Mouse (Mus musculus) ovary, adult 18-20 months (tissue): ENCODE data around the gene Ccdc85c.
A peak's percentile ranks its signal among the peaks of the same experiment; 100 is the strongest.

Experiments used
- DNase-seq: peaks from one replicate; pipeline ENCODE4 v3.0.0; 2022; ENCODE audit warnings: low spot score, mixed read lengths

The Ccdc85c gene

DNA sequence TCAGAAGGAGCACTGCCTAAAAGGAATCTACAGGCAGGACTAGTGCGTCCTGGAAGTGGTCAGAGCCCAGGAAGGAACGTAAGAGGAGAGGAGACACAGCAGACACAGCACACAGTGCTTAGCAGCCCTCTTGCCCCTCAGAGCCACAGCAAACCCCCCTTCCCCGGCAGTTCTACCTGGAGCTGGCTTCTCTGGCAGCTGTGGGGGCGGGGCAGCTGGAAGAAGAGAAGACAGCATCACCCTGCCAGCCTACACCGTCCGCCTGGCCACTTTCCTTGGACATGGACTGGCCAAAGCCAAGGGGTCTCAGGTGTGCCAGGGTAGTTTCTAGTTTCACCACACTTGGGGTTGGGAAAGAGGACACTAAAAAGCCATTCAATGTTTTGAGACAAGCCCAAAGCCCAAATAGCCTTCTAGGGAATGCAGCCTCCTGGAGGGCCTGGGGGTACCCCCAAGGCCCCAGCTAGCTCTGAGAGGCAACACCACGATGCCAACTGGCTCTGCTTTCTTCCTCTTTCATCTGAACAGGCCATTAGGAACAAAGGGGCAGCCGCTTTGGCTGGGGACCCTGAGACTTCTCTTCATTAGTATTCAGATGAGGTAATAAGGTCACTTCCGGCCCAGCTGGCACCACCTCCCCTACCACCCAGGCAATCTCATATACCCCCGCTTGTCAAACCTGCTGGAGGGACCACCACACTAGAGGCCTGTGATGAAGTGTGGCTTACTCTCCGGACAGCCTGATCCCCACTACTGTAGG, 58.4 kb downstream of the Ccdc85c start:
- no peak for DNase-seq

DNA sequence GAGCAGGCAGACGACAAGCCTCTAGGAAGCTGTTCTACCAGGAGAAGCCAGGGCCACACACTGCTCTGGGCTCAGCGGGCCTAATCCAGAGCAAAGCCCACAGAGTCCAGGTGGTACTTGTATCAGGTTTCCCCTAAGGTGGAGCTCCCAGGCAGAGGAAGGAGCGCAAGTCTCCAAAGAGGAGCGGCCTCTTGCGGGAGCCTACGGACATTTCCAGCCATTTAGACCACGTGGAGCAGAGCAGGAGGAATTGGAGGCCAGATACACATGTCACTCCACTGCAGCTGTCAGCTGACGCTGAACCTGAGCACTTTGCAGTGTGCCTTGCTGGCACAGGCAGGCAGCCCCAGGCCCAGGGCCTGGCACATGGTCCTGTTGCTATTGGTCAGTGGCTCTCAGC, 60.1 kb downstream of the Ccdc85c start:
- no peak for DNase-seq

DNA sequence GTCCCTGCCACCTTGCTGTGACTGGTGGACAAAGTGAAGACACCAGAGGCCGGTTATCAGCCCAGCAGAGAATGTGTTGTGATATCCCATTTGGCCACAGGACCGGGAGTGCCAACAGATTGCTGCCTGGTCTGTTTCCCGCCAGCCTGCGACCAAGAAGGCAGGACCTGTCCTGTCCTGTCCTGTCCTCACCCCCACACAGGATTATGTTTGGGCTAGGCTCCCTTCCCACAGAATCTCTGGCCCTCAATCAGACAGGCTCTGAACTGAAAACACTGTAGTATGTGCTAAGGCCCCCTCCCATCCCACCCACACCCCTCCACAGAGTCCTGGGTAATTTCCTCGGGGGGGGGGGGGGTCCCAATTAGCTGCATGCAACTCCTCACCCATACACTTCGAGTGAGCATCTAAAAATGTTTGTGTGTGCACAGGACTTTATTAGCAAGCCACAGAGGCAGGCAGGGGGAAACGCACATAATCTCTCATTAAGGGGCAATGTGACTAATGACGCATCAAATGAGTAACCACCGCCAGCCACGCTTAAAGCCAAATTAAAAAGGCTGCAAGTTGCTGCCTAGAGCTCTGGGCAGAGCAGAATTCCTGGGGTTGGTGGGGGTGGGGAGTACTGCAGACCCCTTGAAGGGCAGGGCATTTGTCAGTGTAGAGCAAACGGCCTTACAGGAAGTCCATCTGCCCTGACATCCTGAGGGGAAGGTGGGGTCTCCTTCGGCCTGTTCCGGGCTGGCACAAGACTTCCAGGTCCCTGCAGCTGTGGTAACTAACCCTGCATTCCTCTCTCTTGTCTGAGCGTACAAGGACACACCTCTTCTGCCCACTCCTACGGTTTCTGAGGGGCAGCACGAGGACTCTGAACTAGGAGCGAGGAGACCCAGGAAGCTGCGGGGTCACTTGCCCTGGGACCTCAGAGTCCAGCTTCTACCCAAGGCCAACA, 61.9 kb downstream of the Ccdc85c start:
- no peak for DNase-seq

DNA sequence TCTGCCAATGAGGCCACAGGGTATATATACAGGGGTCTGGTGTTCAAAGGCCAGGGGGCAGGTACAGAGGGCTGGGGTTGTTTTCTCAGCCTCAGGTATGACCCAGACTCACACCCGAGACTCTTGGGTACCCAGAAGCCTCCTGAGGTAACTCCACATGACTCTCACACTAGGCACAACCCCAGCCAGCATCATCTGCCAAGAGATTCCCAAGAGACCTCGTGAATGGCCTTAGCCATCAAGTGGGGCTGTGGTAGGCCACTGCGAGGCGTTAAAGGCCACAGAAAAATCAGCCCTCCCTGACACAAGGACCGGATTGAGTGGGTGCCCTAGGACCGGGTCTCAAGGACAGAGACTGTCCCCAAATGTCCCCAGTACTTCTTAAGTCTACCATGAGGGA, 62.7 kb downstream of the Ccdc85c start:
- DNase-seq: no peak

DNA sequence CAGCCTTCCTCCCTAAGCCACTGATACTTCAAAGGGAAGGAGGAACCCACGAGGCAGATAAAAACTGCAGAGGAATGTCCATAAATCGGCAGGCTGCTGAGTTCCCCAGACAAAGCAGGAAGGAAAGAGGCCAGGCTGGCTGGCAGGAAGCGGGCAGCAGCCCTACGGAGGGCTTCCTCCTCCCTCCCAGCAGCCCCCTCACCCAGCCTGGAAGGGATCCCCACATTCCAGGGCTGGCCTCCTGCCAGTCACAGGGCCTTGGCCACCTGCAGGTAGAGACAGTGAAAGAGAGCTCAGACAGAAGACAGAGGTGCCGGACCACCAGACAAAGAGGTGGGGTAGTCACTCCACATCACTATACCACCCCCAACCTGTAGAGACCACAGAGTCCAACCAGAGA, 63.2 kb downstream of the Ccdc85c start:
- no peak for DNase-seq

DNA sequence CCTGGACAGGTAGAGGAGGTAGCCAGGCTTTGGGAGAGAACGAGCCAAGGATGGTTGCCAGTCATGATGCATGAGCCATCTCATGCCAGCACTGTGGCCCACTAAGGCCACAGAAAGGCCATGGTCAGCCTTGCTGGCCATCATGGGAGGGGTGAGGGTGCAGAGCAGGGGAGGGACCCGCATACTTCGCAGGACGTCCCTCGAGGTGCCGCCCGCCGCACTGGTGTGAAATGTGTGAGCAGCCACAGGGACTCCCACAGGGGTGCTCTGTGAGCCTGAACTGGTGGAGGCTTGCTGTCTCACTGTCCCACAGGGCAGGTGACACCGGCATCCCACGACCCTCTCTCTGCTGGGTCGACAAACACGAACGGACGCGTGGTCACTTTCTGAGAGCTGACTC, 64.6 kb downstream of the Ccdc85c start:
- DNase-seq: no peak

DNA sequence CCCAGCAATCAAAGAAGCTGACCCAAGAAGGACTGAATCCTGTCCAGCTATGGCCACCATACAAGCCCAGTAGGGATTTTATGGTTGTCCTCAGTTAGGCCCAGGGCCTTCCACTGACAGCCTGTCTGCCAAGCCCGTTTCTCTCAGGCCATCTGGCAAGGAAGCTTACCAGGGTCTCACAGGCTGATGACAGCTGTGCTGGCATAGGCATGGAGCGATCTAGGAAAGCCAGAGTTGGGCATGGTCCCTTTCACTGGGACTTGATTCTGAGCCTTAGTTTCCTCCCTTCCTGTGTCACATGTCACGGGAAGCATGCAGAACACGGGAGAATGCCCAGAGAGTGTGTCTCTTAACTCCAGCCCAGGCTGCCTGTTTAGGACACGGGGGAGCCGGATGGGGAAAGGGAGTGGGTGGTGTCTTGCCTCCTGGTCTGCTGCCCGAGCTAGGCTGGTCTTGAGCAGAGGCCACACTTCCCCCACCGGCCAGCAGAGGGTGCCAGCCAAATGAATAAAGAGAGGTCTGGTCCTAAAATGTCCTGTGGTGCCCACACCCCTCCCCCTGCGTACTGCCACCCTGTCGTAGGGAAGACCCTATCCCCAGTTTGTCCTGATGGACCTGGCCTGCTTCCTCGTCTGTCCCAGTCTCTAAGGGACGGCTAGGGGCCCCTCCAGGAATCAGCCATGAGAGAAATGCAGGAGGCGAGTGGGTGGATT, 66.3 kb downstream of the Ccdc85c start:
- DNase-seq: peak; percentile 40

DNA sequence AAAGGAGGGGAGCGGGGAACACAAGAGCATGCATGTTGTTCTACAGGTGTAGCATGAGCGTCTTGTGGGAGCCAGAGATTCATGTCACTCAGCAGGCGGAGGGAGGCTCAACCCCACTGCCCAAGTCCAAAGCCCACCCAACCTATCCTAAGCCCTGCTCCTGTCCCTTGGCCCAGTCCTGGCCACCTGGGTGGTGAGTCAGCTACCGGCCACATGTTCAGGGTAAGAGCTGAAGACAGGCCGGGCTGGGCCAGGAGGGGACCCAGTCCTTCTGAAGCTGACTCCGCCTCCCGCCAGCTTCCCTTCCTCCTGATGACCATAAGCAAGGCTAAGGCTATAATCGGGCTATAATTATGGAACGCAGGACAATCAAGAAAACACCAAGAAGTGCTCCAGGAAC, 67.0 kb downstream of the Ccdc85c start:
- no peak for DNase-seq

DNA sequence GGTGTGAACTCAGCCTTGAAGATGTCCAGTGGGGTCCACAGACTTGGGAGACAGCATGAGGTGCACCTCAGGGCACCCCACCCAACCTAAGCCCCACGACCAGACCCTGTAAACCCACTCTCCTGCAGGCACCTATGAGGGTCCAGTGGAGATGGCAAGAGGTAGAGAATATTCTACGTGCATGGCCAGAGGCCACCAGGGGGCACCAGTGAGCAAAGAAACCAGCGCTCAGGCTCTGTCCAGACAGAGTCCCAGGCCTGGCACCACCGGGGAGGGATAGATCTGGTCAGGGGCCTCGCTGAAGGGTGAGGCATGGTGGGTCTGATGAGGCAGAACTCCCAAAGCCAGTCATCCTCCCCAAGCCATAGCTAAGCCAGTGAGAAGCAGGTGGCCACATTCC, 68.6 kb downstream of the Ccdc85c start:
- DNase-seq: no peak

DNA sequence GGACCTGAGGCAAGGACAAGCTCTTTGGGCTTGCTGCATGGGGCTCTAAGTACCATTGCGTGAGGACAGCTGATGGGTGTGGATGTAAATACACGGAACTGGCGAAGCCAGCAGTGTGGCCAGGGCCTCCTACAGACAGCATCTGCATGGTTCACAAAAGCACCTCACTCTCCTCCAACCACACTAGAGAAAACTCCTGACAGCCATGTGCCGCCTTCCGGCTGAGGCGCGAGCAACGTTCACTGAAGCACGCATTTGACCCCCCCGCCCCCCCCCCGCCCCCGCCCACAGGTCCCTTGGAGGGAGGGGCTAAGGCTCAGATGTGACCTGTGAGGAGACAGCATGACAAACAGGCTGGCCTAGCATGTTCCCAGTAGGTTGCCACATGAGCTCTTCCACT, 70.2 kb downstream of the Ccdc85c start:
- no peak for DNase-seq

DNA sequence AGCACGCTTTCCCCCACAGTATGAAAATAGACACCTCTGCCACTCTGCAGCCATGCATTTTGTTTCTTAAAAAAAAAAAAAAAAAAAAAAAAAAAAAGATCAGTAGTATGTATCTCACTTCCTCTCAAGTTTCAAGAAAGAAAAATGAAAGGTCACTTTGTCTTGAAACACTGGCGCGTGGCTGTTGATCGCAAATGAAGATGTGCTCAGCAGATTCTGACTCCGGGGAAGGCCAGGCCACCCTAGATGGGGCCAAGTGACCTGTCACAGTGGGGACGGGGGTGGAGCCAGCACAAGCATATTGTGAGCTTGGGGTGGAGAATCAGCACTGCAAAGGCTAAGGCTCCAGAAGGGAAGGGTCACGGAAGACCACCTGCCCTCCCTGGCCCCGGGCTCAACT, 71.3 kb downstream of the Ccdc85c start:
- no peak for DNase-seq

DNA sequence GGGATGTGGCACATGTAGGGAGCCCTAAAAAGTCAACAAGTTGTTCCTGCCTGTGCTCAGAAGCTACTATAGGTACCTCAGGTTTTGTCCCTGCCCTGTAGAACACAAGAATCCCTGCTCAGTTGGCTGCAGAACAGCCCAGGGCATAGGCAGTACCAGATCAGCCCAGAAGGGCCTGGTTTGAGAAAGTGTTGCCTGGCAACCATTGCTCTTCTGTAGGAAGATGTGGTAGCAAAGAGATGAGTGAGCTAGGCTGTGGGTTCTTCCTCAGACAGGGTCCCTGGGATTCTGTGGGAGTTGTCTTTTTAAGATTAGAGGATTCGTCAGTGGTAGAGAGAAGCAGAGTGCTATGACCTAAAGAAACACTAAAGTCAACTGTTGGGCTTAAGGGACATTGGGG, 75.1 kb downstream of the Ccdc85c start:
- no peak for DNase-seq

DNA sequence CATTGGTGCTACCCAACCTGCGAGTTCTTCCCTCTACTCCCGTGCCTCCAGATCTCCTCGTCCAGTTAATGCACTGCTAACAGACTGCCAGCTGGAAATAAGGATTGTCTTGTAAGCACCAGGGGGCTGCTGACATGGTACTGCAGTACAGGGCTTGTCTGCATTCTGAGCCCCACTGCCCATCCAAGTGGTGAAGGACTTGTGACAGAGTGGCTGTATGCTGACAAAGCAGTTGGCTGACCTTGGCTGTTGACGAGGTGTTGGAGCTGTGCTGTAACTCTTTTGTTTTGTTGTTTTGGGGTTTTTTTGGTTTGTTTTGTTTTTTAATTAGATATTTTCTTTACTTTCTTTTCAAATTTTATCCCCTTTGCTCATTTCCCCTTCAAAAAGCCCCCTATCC, 76.8 kb downstream of the Ccdc85c start:
- DNase-seq: no peak

DNA sequence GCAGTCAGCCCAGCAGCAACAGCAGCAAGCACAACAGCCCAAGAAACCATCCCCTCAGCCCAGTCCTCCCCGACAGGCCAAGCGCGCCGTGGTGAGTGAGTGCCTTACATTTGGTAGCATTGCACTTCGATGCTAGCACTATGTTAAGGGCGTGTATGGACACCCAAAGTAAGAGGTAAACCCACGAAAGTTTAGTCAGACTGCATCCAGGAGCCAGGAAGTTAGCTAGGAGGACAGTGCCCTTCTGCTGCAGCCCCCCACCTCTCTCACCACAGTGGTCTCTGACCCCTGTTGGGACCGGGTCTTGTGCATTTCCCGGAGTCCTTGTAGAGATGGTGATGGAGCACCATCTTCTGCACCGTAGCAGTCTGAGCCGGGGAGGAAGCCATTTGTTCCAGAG, 79.5 kb downstream of the Ccdc85c start:
- DNase-seq: no peak

DNA sequence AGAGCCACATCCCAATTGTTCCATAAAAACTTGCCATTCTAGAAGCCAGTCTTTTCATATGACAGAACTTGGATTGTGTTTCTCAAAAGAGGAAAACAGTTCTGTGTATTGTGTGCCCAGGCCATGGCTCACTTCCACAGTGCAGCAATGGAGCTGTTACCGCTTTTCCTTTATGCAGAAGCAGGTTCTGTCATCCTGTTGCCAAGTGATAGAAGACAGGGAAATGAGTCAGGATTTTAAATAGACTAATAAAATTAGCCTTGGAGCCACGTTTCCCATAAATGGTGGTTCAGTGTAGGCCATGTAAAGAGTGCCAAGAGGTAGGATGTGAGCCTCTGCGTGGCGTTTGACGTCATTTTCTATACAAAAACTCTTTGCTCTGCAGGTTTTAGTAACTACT, 81.3 kb downstream of the Ccdc85c start:
- no peak for DNase-seq

DNA sequence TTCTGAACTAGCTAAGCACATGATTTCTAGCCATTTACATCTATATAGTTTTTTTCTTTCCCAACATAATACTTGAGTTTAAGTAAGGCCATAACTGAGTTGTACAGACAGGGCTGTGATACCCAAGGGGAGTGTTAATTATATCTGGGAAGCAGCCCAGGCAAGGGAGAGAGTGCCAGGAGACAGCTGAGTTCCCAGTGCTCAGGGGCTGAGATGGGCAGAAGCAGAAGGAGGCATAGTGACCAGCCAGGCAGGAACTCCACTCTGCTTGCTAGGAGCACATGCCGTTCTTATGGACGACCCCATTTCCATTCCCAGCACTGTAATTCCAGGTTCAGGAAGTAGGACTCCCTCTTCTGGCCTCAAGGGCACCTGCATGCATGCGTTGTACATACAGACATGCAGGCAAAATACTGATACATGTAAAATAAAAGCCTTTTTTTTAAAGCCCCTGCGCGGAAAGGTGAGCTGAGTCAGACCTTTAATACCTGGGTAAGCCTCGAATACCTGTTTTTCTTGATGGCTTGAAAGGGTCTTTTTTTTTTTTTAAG, 87.6 kb downstream of the Ccdc85c start:
- no peak for DNase-seq

DNA sequence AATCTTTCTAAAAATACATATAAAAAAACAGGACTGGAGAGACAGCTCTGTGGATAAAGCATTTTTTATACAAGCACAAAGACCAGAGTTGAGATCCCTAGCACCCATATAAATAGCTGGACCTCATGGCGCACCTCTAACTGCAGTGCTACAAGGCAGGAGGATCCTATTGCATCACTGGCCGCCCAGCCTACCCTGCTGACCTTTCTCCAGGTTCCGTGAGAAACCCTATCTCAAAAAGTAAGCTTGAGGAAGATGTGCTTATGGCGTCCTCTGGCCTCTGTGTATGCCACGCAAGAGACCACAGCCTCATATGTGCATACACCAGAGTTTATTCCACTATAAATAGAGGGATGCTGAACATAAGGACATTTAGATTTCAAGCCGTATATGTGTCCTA, 93.5 kb downstream of the Ccdc85c start:
- no peak for DNase-seq

DNA sequence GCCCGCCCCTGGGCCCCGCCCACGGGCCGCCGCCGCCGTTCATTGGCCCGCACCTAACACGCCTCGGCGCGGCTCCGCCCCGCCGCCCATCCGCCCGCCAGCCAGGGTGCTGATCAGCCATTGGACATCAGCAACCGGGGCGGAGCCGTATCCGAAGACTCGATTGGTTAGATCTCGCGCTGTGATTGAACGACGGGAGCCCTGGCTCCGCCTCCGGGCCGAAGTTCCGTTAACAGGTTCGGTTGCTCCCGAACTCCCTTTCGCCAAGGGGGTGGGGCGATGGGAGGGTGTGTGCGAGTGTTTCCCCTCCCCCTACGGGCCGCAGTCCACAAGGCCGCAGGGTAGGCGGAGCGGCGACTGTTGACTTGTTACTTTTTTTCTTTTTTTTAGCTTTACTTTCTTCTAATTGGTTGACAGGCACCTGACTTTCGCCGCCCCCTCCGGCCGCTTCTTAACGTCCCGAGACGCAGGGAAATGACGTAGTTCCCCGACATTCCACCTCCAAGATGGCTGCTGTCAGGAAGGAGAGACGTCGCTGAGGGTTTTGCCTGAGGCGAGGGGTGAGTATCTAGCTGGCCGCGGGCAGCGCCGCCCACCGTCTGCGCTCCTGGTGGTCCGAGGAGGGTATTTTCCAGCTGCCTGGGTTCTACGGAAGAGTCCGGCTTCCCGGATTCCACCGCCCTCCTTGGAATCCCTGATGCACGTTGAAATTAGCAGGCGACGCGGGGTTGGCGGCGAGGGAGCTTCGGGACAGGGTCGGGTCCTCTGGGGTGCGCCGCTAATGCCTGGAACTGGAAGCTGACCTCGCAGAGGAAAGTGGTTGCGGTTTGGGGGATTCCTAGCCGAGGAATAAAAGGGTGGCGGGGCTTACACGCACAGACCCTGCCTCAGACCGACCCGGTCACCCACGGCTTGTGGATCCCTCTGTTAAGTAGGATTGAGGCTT, 95.6 kb downstream of the Ccdc85c start, which contains the start of gene Ccnk:
TSS of gene Ccnk (plus strand) at position 259 of the 946 bp plus-strand sequence.
- DNase-seq: peak; percentile 100

DNA sequence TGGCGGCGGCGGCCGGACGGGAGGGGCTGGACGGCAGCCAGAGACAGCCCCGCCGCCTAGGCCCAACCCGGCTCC, 96.1 kb downstream of the Ccdc85c start, which contains the start of gene Setd3:
TSS of gene Setd3 (minus strand) at position 69 of the 75 bp plus-strand sequence.
- DNase-seq: no peak

DNA sequence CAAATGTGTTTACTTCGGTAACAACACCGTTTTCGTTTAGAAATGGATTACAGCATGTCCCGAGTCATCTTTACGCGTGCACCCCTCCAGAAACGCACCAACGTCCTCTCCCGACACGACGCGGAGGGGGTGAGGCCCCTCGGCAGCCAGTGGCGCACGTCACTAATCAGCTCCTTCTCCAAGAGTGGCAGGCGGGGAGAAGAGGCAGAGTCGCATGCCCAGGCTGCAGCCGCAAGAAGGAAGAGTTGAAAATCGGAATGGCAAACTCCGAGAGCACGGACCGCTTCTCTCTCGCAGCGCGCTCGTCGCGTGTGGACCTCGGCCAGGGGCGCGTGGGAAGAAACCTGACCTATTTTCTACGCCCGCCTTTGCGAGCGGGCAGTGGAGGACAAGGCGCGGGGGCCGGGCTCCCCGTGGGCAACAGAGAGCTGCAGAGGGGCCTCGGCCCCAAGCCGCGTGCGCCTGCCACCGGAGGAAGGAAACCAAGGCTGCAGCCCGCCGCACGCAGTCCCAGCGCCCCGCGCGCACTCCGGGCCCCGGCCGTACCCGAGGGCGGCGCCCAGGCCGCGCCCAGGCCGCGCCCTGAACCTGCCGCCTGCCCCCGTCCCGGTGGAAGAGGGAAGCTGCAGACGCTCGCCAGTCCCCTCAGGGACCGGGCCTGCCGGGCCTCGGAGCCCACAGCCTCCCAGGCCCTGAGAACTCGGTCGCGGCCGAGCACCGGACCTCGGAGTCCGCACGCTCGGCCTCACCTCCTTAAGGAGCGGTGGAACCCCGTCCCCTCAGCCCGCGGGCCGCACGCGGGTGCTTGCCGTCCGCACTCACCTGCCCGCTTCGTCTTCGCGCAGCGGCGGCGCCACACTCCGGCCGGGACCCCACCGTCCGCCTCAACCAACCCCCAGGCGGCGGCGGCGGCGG, 96.6 kb downstream of the Ccdc85c start:
- peak; percentile 35 for DNase-seq

DNA sequence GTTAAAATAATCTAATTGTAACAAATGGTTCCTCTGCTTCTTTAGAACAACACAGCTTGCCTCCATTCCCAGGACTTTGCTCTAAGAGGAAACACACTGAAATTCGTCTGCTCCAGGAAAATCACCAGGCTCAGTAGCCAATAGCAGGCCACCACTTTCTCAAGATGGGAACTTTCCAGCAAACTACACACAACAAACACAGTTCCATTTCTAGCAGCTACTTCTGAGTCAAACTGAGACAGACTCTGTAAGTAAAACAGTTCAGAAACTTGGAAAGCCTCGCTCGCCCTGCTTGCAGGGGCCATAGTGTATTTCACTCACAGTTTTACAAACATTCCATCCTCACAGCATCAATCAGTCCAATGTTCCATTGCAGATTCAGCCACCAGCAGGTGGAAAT, 98.9 kb downstream of the Ccdc85c start:
- no peak for DNase-seq
